Mouse (Mus musculus) embryonic facial prominence, embryonic 13.5 days (tissue): ENCODE measurements around the gene Adamts12. TPM values are rescaled to one million over a fixed set of nuclear protein-coding genes. Genes with fewer than 3 reads are reported as not detected.

Source experiments
- ATAC-seq: fragments of 200-750 bp; cut with Nextera tagmentation; 2 replicates; pipeline ENCODE4 v1.8.0; 2017; ENCODE audit warnings: low read depth; ENCODE audit not compliant: insufficient number of reproducible peaks, insufficient read depth, low FRiP score, low TSS enrichment
- H3K27ac ChIP-seq: fragments of 300-500 bp; sonication (generic); 2 replicates; pipeline ENCODE4 v1.5.1; 2015; ENCODE audit warnings: moderate library complexity, mild to moderate bottlenecking, inconsistent platforms
- H3K27me3 ChIP-seq: fragments of 300-500 bp; sonication (generic); 2 replicates; pipeline ENCODE4 v1.6.1; 2015; ENCODE audit warnings: mild to moderate bottlenecking, inconsistent platforms
- H3K36me3 ChIP-seq: fragments of 300-500 bp; sonication (generic); 2 replicates; pipeline ENCODE4 v1.6.1; 2015; ENCODE audit warnings: mild to moderate bottlenecking, inconsistent platforms
- H3K4me1 ChIP-seq: fragments of 300-500 bp; sonication (generic); 2 replicates; pipeline ENCODE4 v1.6.1; 2015; ENCODE audit warnings: inconsistent platforms
- H3K4me2 ChIP-seq: fragments of 300-500 bp; sonication (generic); 2 replicates; pipeline ENCODE4 v1.6.1; 2015; ENCODE audit warnings: moderate library complexity, mild to moderate bottlenecking, inconsistent platforms
- H3K4me3 ChIP-seq: fragments of 300-500 bp; sonication (generic); 2 replicates; pipeline ENCODE4 v1.5.1; 2015; ENCODE audit warnings: mild to moderate bottlenecking, inconsistent platforms
- H3K9ac ChIP-seq: fragments of 300-500 bp; sonication (generic); 2 replicates; pipeline ENCODE4 v1.6.1; 2015; ENCODE audit warnings: mild to moderate bottlenecking, inconsistent platforms
- H3K9me3 ChIP-seq: fragments of 300-500 bp; sonication (generic); 2 replicates; pipeline ENCODE4 v1.6.1; 2016; ENCODE audit warnings: inconsistent platforms
- WGBS: fragments of 180-500 bp; shearing (Covaris S2); methylation state at CpG from one replicate; pipeline ENCODE4 v1.1.7; 2015; ENCODE audit warnings: mixed read lengths; 5-methylcytosine and 5-hydroxymethylcytosine counted together
- polyA plus RNA-seq: library from polyadenylated mRNA; unstranded; fragments of >200 nt; fragmentation: Nextera tagmentation; extraction: Ambion mirVana; gene quantifications from 2 replicates; pipeline ENCODE4 v1.2.1, GENCODE M21; 2015

The Adamts12 gene
- polyA plus RNA-seq, 1 experiment from 2014 or later, result 6.6 TPM

- Histone ChIP-seq H3K27ac (no peak overlapping the region), H3K9ac (no peak overlapping the region), H3K36me3 (peaks cover 63% of the 10 kb centered on the region), H3K27me3 (no peaks in the 10 kb centered on the region), H3K4me1 (no peaks in the 10 kb centered on the region), H3K4me2 (no peak overlapping the region), H3K9me3 (no peaks in the 10 kb centered on the region), H3K4me3 (no peak overlapping the region)
- ATAC-seq, result no peak
- 94% methylated on average over 21 of the region's 21 CpGs for WGBS
Observed at GRCm38 (mm10) chr15:11383796-11384195, 319.2 kb downstream of the Adamts12 start.

- H3K4me3 ChIP-seq, result no peak overlapping the region
- ATAC-seq, result no peak
- peaks cover 79% of the 10 kb centered on the region for H3K36me3 ChIP-seq
Observed at GRCm38 (mm10) chr15:11392903-11393302, 328.3 kb downstream of the Adamts12 start.

GRCm38 (mm10) chr15:11396421-11396820 lies 331.8 kb downstream of the Adamts12 start:
- 90% methylated on average over 6 of the region's 6 CpGs for WGBS
- no peak for ATAC-seq
- Histone ChIP-seq H3K4me2 (no peak overlapping the region), H3K4me3 (no peak overlapping the region), H3K9me3 (no peaks in the 10 kb centered on the region), H3K27me3 (no peaks in the 10 kb centered on the region), H3K4me1 (peaks cover 16% of the 10 kb centered on the region), H3K9ac (no peak overlapping the region), H3K36me3 (peaks cover 45% of the 10 kb centered on the region), H3K27ac (no peak overlapping the region)

More at GRCm38 (mm10) chr15:11392903-11393302, 328.3 kb downstream of the Adamts12 start:
- H3K27me3 ChIP-seq, result no peaks in the 10 kb centered on the region
- no peak overlapping the region for H3K27ac ChIP-seq
- no peaks in the 10 kb centered on the region for H3K9me3 ChIP-seq
- no peak overlapping the region for H3K9ac ChIP-seq
- no peak overlapping the region for H3K4me2 ChIP-seq
- WGBS, result 95% methylated on average over 16 of the region's 16 CpGs
- H3K4me1 ChIP-seq, result peaks cover 4% of the 10 kb centered on the region; the same call in 1 of the 2 replicates

Other genes with a start within 250 kb of the Adamts12 start
- gene C1qtnf3, start 112.5 kb upstream of the Adamts12 start, polyA plus RNA-seq, result 4.2 and 7.0 TPM in 2 replicates
- 18.7 and 23.5 TPM in 2 replicates for gene Amacr, start 83.0 kb upstream of the Adamts12 start, polyA plus RNA-seq
- gene Slc45a2, start 64.1 kb upstream of the Adamts12 start, polyA plus RNA-seq, result 0.72 and 0.81 TPM in 2 replicates
- 2.7 and 3.0 TPM in 2 replicates for gene Rxfp3, start 26.8 kb upstream of the Adamts12 start, polyA plus RNA-seq